Mouse (Mus musculus) heart, embryonic 16.5 days (tissue): ENCODE data around the gene Snx9. TPM values are rescaled to one million over a fixed set of nuclear protein-coding genes. Genes with fewer than 3 reads are reported as not detected.
A peak's percentile ranks its signal among the peaks of the same experiment; 100 is the strongest.

Experiments used
- ATAC-seq: fragments of 200-750 bp; cut with Nextera tagmentation; replicated peaks from 2 replicates; pipeline ENCODE4 v1.8.0; 2017; ENCODE audit warnings: moderate number of reproducible peaks; ENCODE audit not compliant: insufficient read depth, low FRiP score; ENCODE audit errors: extremely low read depth
- H3K27ac ChIP-seq: fragments of 300-500 bp; sonication (generic); 2 replicates; pipeline ENCODE4 v1.5.1; 2014; ENCODE audit warnings: mild to moderate bottlenecking, low read length, control low read depth, moderate library complexity
- H3K27me3 ChIP-seq: fragments of 300-500 bp; sonication (generic); 2 replicates; pipeline ENCODE4 v1.6.1; 2014; ENCODE audit warnings: low read length, mixed read lengths; ENCODE audit not compliant: control insufficient read depth, insufficient read depth
- H3K36me3 ChIP-seq: fragments of 300-500 bp; sonication (generic); 2 replicates; pipeline ENCODE4 v1.6.1; 2014; ENCODE audit not compliant: control insufficient read depth, insufficient read depth
- H3K4me1 ChIP-seq: fragments of 300-500 bp; sonication (generic); 2 replicates; pipeline ENCODE4 v1.6.1; 2014; ENCODE audit warnings: low read length, mixed read lengths; ENCODE audit not compliant: control insufficient read depth, insufficient read depth
- H3K4me2 ChIP-seq: fragments of 300-500 bp; sonication (generic); 2 replicates; pipeline ENCODE4 v1.6.1; 2014; ENCODE audit warnings: low read depth, mild to moderate bottlenecking, control low read depth, low read length
- H3K4me3 ChIP-seq: fragments of 300-500 bp; sonication (generic); 2 replicates; pipeline ENCODE4 v1.5.1; 2014; ENCODE audit warnings: mild to moderate bottlenecking, control low read depth, low read length
- H3K9ac ChIP-seq: fragments of 300-500 bp; sonication (generic); 2 replicates; pipeline ENCODE4 v1.6.1; 2014; ENCODE audit warnings: low read length, control low read depth
- H3K9me3 ChIP-seq: fragments of 300-500 bp; sonication (generic); replicated peaks from 2 replicates; pipeline ENCODE4 v1.6.1; 2016; ENCODE audit warnings: low read length; ENCODE audit not compliant: control insufficient read depth
- WGBS: fragments of 180-500 bp; shearing (Covaris S2); extraction: QIAGEN DNeasy Blood & Tissue Kit; methylation state at CpG from one replicate; pipeline ENCODE4 v1.1.7; 2014; 5-methylcytosine and 5-hydroxymethylcytosine counted together
- polyA plus RNA-seq: library from polyadenylated mRNA; unstranded; fragments of >200 nt; fragmentation: Nextera tagmentation; extraction: Ambion mirVana; gene quantifications from 2 replicates; pipeline ENCODE4 v1.2.1, GENCODE M21; 2015

Gene Snx9
- polyA plus RNA-seq, 1 experiment from 2014 or later, result 19.4 TPM

- WGBS, result 2% methylated on average over 30 of the region's 30 CpGs
- H3K27ac ChIP-seq, result peak overlapping the region; percentile 35
These were observed 93.6 kb downstream of the Snx9 start for GRCm38 (mm10) chr17:5934554-5935324.

GRCm38 (mm10) chr17:5935680-5936079, 94.6 kb downstream of the Snx9 start:
- Histone ChIP-seq H3K27me3 (no peaks in the 10 kb centered on the region), H3K9ac (no peak overlapping the region), H3K4me3 (no peak overlapping the region), H3K9me3 (no peaks in the 10 kb centered on the region), H3K4me2 (no peak overlapping the region; the same call in 1 of the 2 replicates), H3K4me1 (peaks cover 10% of the 10 kb centered on the region), H3K27ac (no peak overlapping the region), H3K36me3 (0 out of 2 replicates have a peak, but pooled peaks cover 2% of the 10 kb centered on the region)
- WGBS, result 60% methylated on average over 3 of the region's 3 CpGs
- no peak for ATAC-seq

More at GRCm38 (mm10) chr17:5934554-5935324, 93.6 kb downstream of the Snx9 start:
- H3K4me1 ChIP-seq, result peaks cover 10% of the 10 kb centered on the region
- peak overlapping the region; percentile 55 for H3K4me3 ChIP-seq
- peaks cover 6% of the 10 kb centered on the region; the same call in 1 of the 2 replicates for H3K36me3 ChIP-seq
- H3K9me3 ChIP-seq, result no peaks in the 10 kb centered on the region
- peak; percentile 96 for ATAC-seq
- H3K27me3 ChIP-seq, result no peaks in the 10 kb centered on the region
- peak overlapping the region; percentile 74 for H3K9ac ChIP-seq
- H3K4me2 ChIP-seq, result peak overlapping the region; percentile 91

GRCm38 (mm10) chr17:5936276-5936675, 95.1 kb downstream of the Snx9 start:
- H3K4me3 ChIP-seq, result no peak overlapping the region
- WGBS, result 80% methylated on average over 14 of the region's 14 CpGs

GRCm38 (mm10) chr17:5937441-5937840, 96.3 kb downstream of the Snx9 start:
- H3K9me3 ChIP-seq, result no peaks in the 10 kb centered on the region
- no peak overlapping the region for H3K4me2 ChIP-seq
- no peak for ATAC-seq
- 60% methylated on average over 2 of the region's 2 CpGs for WGBS
- no peaks in the 10 kb centered on the region for H3K27me3 ChIP-seq
- H3K9ac ChIP-seq, result no peak overlapping the region
- H3K27ac ChIP-seq, result no peak overlapping the region
- H3K4me3 ChIP-seq, result no peak overlapping the region
- peaks cover 13% of the 10 kb centered on the region for H3K4me1 ChIP-seq
- no peaks in the 10 kb centered on the region for H3K36me3 ChIP-seq

More at GRCm38 (mm10) chr17:5936276-5936675, 95.1 kb downstream of the Snx9 start:
- H3K4me1 ChIP-seq, result peaks cover 10% of the 10 kb centered on the region
- no peak overlapping the region for H3K9ac ChIP-seq
- no peak overlapping the region for H3K27ac ChIP-seq
- no peaks in the 10 kb centered on the region for H3K27me3 ChIP-seq
- no peaks in the 10 kb centered on the region for H3K9me3 ChIP-seq
- H3K4me2 ChIP-seq, result no peak overlapping the region
- H3K36me3 ChIP-seq, result no peaks in the 10 kb centered on the region
- no peak for ATAC-seq

GRCm38 (mm10) chr17:5939871-5940270, 98.7 kb downstream of the Snx9 start:
- no peak for ATAC-seq
- 66% methylated on average over 12 of the region's 12 CpGs for WGBS
- Histone ChIP-seq H3K9ac (no peak overlapping the region), H3K4me3 (no peak overlapping the region), H3K9me3 (no peaks in the 10 kb centered on the region), H3K27me3 (no peaks in the 10 kb centered on the region), H3K4me2 (no peak overlapping the region), H3K36me3 (no peaks in the 10 kb centered on the region), H3K27ac (no peak overlapping the region), H3K4me1 (peaks cover 7% of the 10 kb centered on the region)

GRCm38 (mm10) chr17:5940792-5941191, 99.7 kb downstream of the Snx9 start:
- ATAC-seq, result peak; percentile 91
- Histone ChIP-seq H3K9me3 (no peaks in the 10 kb centered on the region), H3K4me3 (peak overlapping the region; percentile 90), H3K36me3 (no peaks in the 10 kb centered on the region), H3K27ac (0 out of 2 replicates have a peak overlapping the region, but pooled peaks have one; percentile 16), H3K4me2 (peak overlapping the region; percentile 88), H3K27me3 (no peaks in the 10 kb centered on the region), H3K9ac (peak overlapping the region; percentile 81), H3K4me1 (peaks cover 3% of the 10 kb centered on the region)
- whole genome bisulfite sequencing, result 0% methylated on average over 28 of the region's 38 CpGs

GRCm38 (mm10) chr17:5941230-5942043, 100.3 kb downstream of the Snx9 start, which contains the start of gene Synj2:
TSS of gene Synj2 (plus strand) at chr17:5941280.
- peak within 1 kb of the TSS; percentile 87 for H3K27ac ChIP-seq
- H3K4me3 ChIP-seq, result peak within 1 kb of the TSS; percentile 90
- H3K27me3 ChIP-seq, result no peaks in the 10 kb centered on the region
- H3K4me1 ChIP-seq, result peaks cover 3% of the 10 kb centered on the region
- peak within 1 kb of the TSS; percentile 94 for H3K9ac ChIP-seq
- peak within 1 kb of the TSS; percentile 88 for H3K4me2 ChIP-seq
- 2% methylated on average over 44 of the region's 52 CpGs for WGBS
- no peaks in the 10 kb centered on the region for H3K9me3 ChIP-seq
- H3K36me3 ChIP-seq, result no peaks in the 10 kb centered on the region
- ATAC-seq, result peak; percentile 78

GRCm38 (mm10) chr17:5942156-5942555, 101.0 kb downstream of the Snx9 start:
- Histone ChIP-seq H3K4me3 (peak overlapping the region; percentile 90), H3K4me2 (peak overlapping the region; percentile 88), H3K4me1 (peaks cover 3% of the 10 kb centered on the region), H3K9ac (peak overlapping the region; percentile 94), H3K9me3 (no peaks in the 10 kb centered on the region), H3K27ac (peak overlapping the region; percentile 87), H3K27me3 (no peaks in the 10 kb centered on the region), H3K36me3 (no peaks in the 10 kb centered on the region)
- 66% methylated on average over 3 of the region's 3 CpGs for WGBS
- ATAC-seq, result no peak
